In genomic region chr2:119601027-119601426, GRCm38 (mm10) we compare ENCODE assay signal across 29 mouse cellular contexts. TPM values are rescaled to one million over a fixed set of nuclear protein-coding genes. Genes with fewer than 3 reads are reported as not detected.
DNase-seq lines count a peak whose midpoint lies in the region; ATAC-seq lines count a peak whose summit lies in the region.
"Had no signal": no experiment of that assay in that cellular context is flagged by ENCODE, and none has a peak within 500 bp of the region (broad histone marks: within the 10 kb centered on the region; RNA-seq: fewer than 3 reads in every experiment).

No protein-coding gene starts in this region.

- peak; percentile 60 for ATAC-seq in frontal cortex, adult (ENCODE audit: low TSS enrichment)
- ATAC-seq in liver, embryonic 16.5 days (ENCODE audit: low read depth): no peak
- ATAC-seq: forebrain, embryonic 14.5 days had no signal

- peak overlapping the region; percentile 41 for H3K27ac ChIP-seq in liver, embryonic 16.5 days (ENCODE audit: low read length)
- H3K27ac ChIP-seq: embryonic facial prominence, embryonic 12.5 days; heart, embryonic 13.5 days; hindbrain, embryonic 14.5 days; kidney, embryonic 15.5 days; limb, embryonic 13.5 days; neural tube, embryonic 15.5 days; stomach, postnatal 0 days had no signal

- H3K4me2 ChIP-seq in liver, embryonic 16.5 days (ENCODE audit: low read depth, low read length): no peak overlapping the region
- H3K4me2 ChIP-seq: embryonic facial prominence, embryonic 12.5 days; heart, embryonic 13.5 days; hindbrain, embryonic 14.5 days; kidney, embryonic 15.5 days; limb, embryonic 13.5 days; neural tube, embryonic 15.5 days had no signal

- no peak overlapping the region for H3K9ac ChIP-seq in liver, embryonic 16.5 days (ENCODE audit: low read depth, low read length)
- H3K9ac ChIP-seq: embryonic facial prominence, embryonic 12.5 days; heart, embryonic 13.5 days; hindbrain, embryonic 14.5 days; kidney, embryonic 15.5 days; limb, embryonic 13.5 days; neural tube, embryonic 15.5 days had no signal

- 84% methylated on average over 4 of the region's 4 CpGs for WGBS in liver, embryonic 16.5 days (ENCODE audit: insufficient replicate concordance)

- no peak overlapping the region for H3K4me3 ChIP-seq in liver, embryonic 16.5 days (ENCODE audit: low read depth, low read length)
- H3K4me3 ChIP-seq: embryonic facial prominence, embryonic 12.5 days; heart, embryonic 13.5 days; kidney, embryonic 15.5 days; limb, embryonic 13.5 days; neural tube, embryonic 15.5 days had no signal

- H3K4me1 ChIP-seq in liver, embryonic 16.5 days (ENCODE audit: control insufficient read depth, low read depth, low read length): peaks cover 58% of the 10 kb centered on the region
- H3K4me1 ChIP-seq: embryonic facial prominence, embryonic 12.5 days had no signal

- no peaks in the 10 kb centered on the region for H3K27me3 ChIP-seq in liver, embryonic 16.5 days (ENCODE audit: control insufficient read depth, insufficient read depth, low read depth, low read length)
- H3K27me3 ChIP-seq: embryonic facial prominence, embryonic 12.5 days; heart, embryonic 13.5 days; kidney, embryonic 15.5 days; limb, embryonic 13.5 days; neural tube, embryonic 15.5 days had no signal

- peaks cover 61% of the 10 kb centered on the region for H3K36me3 ChIP-seq in liver, embryonic 16.5 days (ENCODE audit: control insufficient read depth, insufficient read depth)

- H3K9me3 ChIP-seq in liver, embryonic 16.5 days (replicated peaks; ENCODE audit: control insufficient read depth, low read length): no peaks in the 10 kb centered on the region
- H3K9me3 ChIP-seq: embryonic facial prominence, embryonic 12.5 days; G1E; heart, embryonic 13.5 days; kidney, embryonic 15.5 days; limb, embryonic 13.5 days; neural tube, embryonic 15.5 days had no signal

- no peak for DNase-seq in frontal cortex, postnatal 14 days (ENCODE audit: low spot score in 2 of 2)
- peak; percentile 37 to 38 for DNase-seq in layer of hippocampus, adult 8-10 months (ENCODE audit: low spot score in 2 of 2)
- no peak for DNase-seq in layer of hippocampus, postnatal 25 days (ENCODE audit: extremely low spot score in 1 of 2, low spot score in 1 of 2)
- DNase-seq in brain, adult 2 months (ENCODE audit: low read depth, low spot score): peak; percentile 82
- DNase-seq in kidney, postnatal 36 days: no peak
- DNase-seq: adrenal gland, adult 8-10 months; cerebellum, adult 9-10 months; embryo, embryonic 11 days; gastrocnemius, postnatal 10 days; heart, postnatal 10 days; kidney, adult 18-20 months; kidney, postnatal 25 days; lung, adult 2 months; lung, postnatal 14 days; midbrain, embryonic 14.5 days; right cerebral cortex, postnatal 4 days; thymus, postnatal 4 days had no signal

RNA-seq across cellular contexts. Expression of gene Nusap1, which starts 17.1 kb away (rescaled TPM):
- total RNA-seq in layer of hippocampus, adult 8-10 months (2022): under 1 TPM; 0.31 to 0.75 (median 0.65) TPM
- total RNA-seq in layer of hippocampus, postnatal 25 days (2021): under 1 TPM; 0.63 to 0.89 TPM
- polyA plus RNA-seq in liver, embryonic 16.5 days (2015; fragmentation: Nextera tagmentation; extraction: Ambion mirVana): 101 and 110 TPM in 2 replicates

RNA-seq across cellular contexts. Expression of gene Oip5, which starts 17.2 kb away (rescaled TPM):
- total RNA-seq in layer of hippocampus, adult 8-10 months (2022): 1 to 10 TPM in 1 of 4 experiments, under 1 TPM in 3; 0.33 to 1.2 (median 0.84) TPM
- under 1 TPM; 0.80 to 0.98 TPM for total RNA-seq in layer of hippocampus, postnatal 25 days (2021)
- polyA plus RNA-seq in liver, embryonic 16.5 days (2015; fragmentation: Nextera tagmentation; extraction: Ambion mirVana): 36.1 and 41.4 TPM in 2 replicates

RNA-seq across cellular contexts. Expression of gene Chp1, which starts 53.5 kb away (rescaled TPM):
- total RNA-seq in layer of hippocampus, adult 8-10 months (2022): 100 to 1,000 TPM; 148 to 177 (median 173) TPM
- total RNA-seq in layer of hippocampus, postnatal 25 days (2021): 100 to 1,000 TPM; 142 to 159 TPM
- 68.8 and 69.6 TPM in 2 replicates for polyA plus RNA-seq in liver, embryonic 16.5 days (2015; fragmentation: Nextera tagmentation; extraction: Ambion mirVana)

RNA-seq across cellular contexts. Expression of gene Exd1, which starts 53.6 kb away (rescaled TPM):
- under 1 TPM; 0.74 to 0.89 (median 0.75) TPM for total RNA-seq in layer of hippocampus, adult 8-10 months (2022)
- total RNA-seq in layer of hippocampus, postnatal 25 days (2021): under 1 TPM; 0.49 to 0.96 TPM
- polyA plus RNA-seq in liver, embryonic 16.5 days (2015; fragmentation: Nextera tagmentation; extraction: Ambion mirVana): 0.14 and 0.34 TPM in 2 replicates
- total RNA-seq: hematopoietic stem cell, adult 5-6 weeks had no signal

Comparison
In these comparisons a context has a peak if more than half of its experiments do, and no peak if none do; other contexts are left out.
1. DNase-seq: peak in layer of hippocampus, adult 8-10 months (2 of 2) and brain, adult 2 months (single experiment); none in frontal cortex, postnatal 14 days (0 of 2), layer of hippocampus, postnatal 25 days (0 of 2) and kidney, postnatal 36 days (0 of 2).